Mouse (Mus musculus) liver, embryonic 16.5 days (tissue): Measurements from ENCODE around the gene Cenpj. TPM values are rescaled to one million over a fixed set of nuclear protein-coding genes. Genes with fewer than 3 reads are reported as not detected.

ENCODE experiments used
- ATAC-seq: fragments of 200-750 bp; cut with Nextera tagmentation; 2 replicates; pipeline ENCODE4 v1.8.0; 2017; ENCODE audit warnings: low read depth, mild to moderate bottlenecking, moderate number of reproducible peaks, moderate library complexity
- H3K27ac ChIP-seq: fragments of 300-500 bp; sonication (generic); 2 replicates; pipeline ENCODE4 v1.5.1; 2014; ENCODE audit warnings: mild to moderate bottlenecking, low read length
- H3K27me3 ChIP-seq: fragments of 300-500 bp; sonication (generic); 2 replicates; pipeline ENCODE4 v1.6.1; 2014; ENCODE audit warnings: low read depth, low read length, mixed read lengths; ENCODE audit not compliant: control insufficient read depth, insufficient read depth
- H3K36me3 ChIP-seq: fragments of 300-500 bp; sonication (generic); 2 replicates; pipeline ENCODE4 v1.6.1; 2014; ENCODE audit warnings: mild to moderate bottlenecking; ENCODE audit not compliant: control insufficient read depth, insufficient read depth
- H3K4me1 ChIP-seq: fragments of 300-500 bp; sonication (generic); 2 replicates; pipeline ENCODE4 v1.6.1; 2014; ENCODE audit warnings: low read depth, low read length, mixed read lengths; ENCODE audit not compliant: control insufficient read depth
- H3K4me2 ChIP-seq: fragments of 300-500 bp; sonication (generic); 2 replicates; pipeline ENCODE4 v1.6.1; 2014; ENCODE audit warnings: low read depth, low read length, mixed read lengths
- H3K4me3 ChIP-seq: fragments of 300-500 bp; sonication (generic); 2 replicates; pipeline ENCODE4 v1.5.1; 2014; ENCODE audit warnings: low read depth, mild to moderate bottlenecking, low read length
- H3K9ac ChIP-seq: fragments of 300-500 bp; sonication (generic); 2 replicates; pipeline ENCODE4 v1.6.1; 2014; ENCODE audit warnings: low read depth, low read length
- H3K9me3 ChIP-seq: fragments of 300-500 bp; sonication (generic); replicated peaks from 2 replicates; pipeline ENCODE4 v1.6.1; 2016; ENCODE audit warnings: low read length; ENCODE audit not compliant: control insufficient read depth
- WGBS: fragments of 180-500 bp; shearing (Covaris S2); extraction: QIAGEN DNeasy Blood & Tissue Kit; methylation state at CpG from one replicate; pipeline ENCODE4 v1.1.7; 2014; ENCODE audit not compliant: insufficient replicate concordance; 5-methylcytosine and 5-hydroxymethylcytosine counted together
- polyA plus RNA-seq: library from polyadenylated mRNA; unstranded; fragments of >200 nt; fragmentation: Nextera tagmentation; extraction: Ambion mirVana; gene quantifications from 2 replicates; pipeline ENCODE4 v1.2.1, GENCODE M21; 2015

Gene Cenpj
- polyA plus RNA-seq, 1 experiment from 2014 or later: 4.2 TPM

DNA sequence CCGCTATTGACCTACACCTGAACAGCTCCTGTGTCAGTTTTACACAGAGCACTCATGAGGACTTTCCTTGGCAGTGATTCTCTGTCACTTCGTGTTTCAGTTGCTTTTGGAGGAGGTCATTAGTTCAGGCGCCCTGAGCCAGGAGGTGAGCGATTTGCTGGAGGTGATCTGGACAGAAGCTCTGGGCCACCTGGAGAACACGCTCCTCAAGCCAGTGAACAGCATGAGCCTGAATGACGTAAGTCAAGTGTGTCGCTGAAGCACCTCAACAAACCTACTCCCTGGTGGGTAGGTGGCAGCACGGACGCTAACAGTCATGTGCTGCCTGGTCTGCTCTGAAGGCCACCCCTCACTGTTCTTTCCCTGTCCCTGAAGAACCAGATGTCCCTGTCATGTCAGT, 17.0 kb upstream of the Cenpj start:
- no peak for ATAC-seq
- WGBS: 73% methylated on average over 9 of the region's 9 CpGs

DNA sequence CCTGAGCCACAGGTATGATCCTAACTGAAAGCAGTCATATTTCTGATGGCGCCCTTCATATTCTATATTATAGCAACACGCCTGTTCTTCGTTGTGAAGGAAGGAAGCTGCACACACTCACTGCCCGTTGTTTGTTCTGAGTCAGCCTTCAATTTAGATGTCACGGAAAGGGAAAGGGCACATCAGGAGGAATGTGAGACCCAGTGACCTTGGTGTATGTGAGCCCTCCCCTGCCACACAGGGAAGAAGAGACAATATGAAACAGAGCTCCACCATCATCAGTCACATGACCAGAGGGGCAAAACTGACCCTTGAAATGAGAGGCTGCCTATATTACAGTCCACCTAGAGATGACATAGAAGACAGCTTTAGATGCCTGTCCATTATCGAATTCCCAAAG, 7.1 kb upstream of the Cenpj start:
- no peak overlapping the region for H3K4me3 ChIP-seq
- no peak for ATAC-seq
- H3K4me1 ChIP-seq: no peaks in the 10 kb centered on the region
- no peak overlapping the region for H3K9ac ChIP-seq
- H3K27me3 ChIP-seq: no peaks in the 10 kb centered on the region
- 74% methylated on average over 6 of the region's 6 CpGs for WGBS
- H3K27ac ChIP-seq: no peak overlapping the region
- no peak overlapping the region for H3K4me2 ChIP-seq
- no peaks in the 10 kb centered on the region for H3K9me3 ChIP-seq
- H3K36me3 ChIP-seq: no peaks in the 10 kb centered on the region

More for the DNA sequence above, 17.0 kb upstream of the Cenpj start:
- Histone ChIP-seq H3K27me3 (no peaks in the 10 kb centered on the region), H3K36me3 (no peaks in the 10 kb centered on the region), H3K27ac (no peak overlapping the region), H3K4me3 (no peak overlapping the region), H3K9me3 (no peaks in the 10 kb centered on the region), H3K4me1 (no peaks in the 10 kb centered on the region), H3K4me2 (no peak overlapping the region), H3K9ac (no peak overlapping the region)

DNA sequence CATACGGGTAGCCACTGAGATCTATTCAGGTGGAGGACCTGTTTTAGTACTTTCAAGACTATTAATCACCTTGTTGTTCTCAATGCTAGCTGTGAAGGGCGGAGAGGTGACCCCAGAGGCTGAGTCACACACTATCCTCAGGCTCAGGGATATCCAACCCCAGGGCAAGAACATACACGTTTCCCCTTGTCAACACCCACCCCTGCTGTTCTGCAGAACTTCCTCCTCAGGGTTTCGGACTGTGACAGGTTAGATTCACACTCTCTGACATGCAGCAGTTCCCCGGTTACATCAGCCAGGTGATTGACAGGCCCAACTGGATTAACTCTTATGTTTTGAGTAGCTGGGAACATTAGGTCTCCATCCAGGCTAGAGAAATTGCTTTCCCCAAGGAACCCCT, 5.9 kb upstream of the Cenpj start:
- Histone ChIP-seq H3K4me3 (no peak overlapping the region), H3K9ac (no peak overlapping the region), H3K4me1 (peaks cover 2% of the 10 kb centered on the region; the same call in 1 of the 2 replicates), H3K4me2 (no peak overlapping the region), H3K36me3 (no peaks in the 10 kb centered on the region), H3K27me3 (no peaks in the 10 kb centered on the region), H3K9me3 (no peaks in the 10 kb centered on the region), H3K27ac (no peak overlapping the region)
- WGBS: 38% methylated on average over 5 of the region's 5 CpGs
- no peak for ATAC-seq

DNA sequence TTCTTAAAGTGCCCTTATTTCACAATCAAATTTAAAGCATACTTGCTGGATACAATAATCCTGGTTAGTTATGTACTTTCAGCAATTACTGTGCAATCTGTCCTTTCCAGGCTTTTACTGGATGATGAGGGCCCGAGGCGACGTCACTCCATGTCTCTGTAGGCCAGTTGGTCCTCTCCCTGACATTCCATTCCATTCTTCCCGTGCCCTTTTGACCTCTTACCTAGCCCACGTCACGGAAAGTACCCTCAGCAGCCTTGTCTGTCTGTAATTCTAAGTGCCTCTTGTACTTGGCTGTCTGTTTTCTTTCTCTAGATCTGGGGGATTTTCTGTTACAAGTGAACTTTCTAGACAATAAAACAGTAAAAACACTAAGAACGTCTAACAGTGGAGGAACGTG, 3.8 kb upstream of the Cenpj start:
- Histone ChIP-seq H3K36me3 (no peaks in the 10 kb centered on the region), H3K9me3 (no peaks in the 10 kb centered on the region), H3K4me2 (no peak overlapping the region), H3K27ac (no peak overlapping the region), H3K9ac (no peak overlapping the region), H3K4me3 (no peak overlapping the region), H3K27me3 (no peaks in the 10 kb centered on the region), H3K4me1 (peaks cover 9% of the 10 kb centered on the region)
- ATAC-seq: no peak
- WGBS: 66% methylated on average over 8 of the region's 8 CpGs

DNA sequence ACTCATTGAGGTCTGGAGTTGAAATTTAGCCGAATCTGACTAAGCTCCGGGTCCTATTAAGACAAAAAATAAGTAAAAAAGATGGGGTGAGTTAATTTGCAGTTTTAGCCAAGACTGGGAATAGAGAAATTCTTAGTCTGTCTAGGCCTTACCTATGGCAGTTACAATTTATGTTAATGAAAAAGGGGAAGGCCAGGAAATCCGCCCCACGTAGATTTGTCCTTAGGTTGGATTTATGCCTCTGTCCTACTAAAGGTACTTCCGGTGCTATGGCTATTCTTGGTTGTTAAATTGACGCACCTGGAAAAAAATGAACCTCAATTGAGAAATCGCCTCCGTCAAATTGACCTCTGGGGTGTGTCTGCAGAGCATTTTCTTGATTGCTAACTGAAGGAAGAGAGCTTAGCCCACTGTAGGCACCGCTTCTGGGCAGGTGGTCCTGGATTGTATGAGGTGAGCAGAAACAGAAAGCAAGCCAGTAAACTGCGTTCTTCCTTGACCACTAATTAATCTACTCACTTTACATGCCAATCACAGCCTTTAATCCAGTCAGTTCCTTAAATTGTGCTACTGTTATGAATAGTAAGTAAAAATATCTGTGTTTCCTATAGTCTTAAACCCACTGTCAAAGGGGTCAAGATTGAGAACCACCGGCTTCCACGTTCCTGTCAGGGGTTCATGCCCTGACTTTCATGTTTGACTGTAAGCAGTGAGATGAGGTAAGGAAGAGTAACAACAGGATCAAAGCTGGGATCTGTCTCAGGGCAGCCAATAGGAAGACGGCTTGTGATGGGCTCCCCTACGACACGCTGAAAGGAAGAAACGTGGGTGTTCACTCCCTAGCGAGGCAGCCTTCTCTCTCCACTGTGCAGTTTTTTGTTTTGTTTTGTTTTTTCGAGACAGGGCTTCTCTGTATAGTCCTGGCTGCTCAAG, 1.0 kb upstream of the Cenpj start:
- Histone ChIP-seq H3K36me3 (no peaks in the 10 kb centered on the region), H3K4me1 (peaks cover 12% of the 10 kb centered on the region), H3K27ac (no peak overlapping the region), H3K9me3 (no peaks in the 10 kb centered on the region), H3K27me3 (no peaks in the 10 kb centered on the region), H3K9ac (no peak overlapping the region; the same call in 1 of the 2 replicates), H3K4me2 (peak overlapping the region; percentile 75), H3K4me3 (peak overlapping the region; percentile 70)
- WGBS: 57% methylated on average over 18 of the region's 18 CpGs
- ATAC-seq: no peak

DNA sequence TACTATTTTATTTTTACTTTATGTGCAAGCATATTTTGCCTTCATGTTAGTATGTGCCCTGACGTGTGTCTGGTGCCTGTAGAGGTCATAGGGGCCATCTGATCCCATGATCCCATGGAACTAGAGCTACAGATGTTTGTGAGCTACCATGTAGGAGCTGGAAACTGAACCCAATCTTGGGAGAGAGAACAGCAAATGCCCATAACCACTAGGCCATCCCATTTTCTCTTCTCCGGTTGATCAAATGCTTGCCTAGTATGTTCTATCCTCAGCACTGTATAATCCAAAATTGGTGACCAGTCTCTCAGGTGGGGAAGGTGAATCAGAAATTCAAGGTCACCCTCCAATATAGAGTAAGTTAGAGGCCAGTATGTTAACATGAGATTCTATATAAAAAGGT, 2.7 kb downstream of the Cenpj start:
- Histone ChIP-seq H3K27me3 (no peaks in the 10 kb centered on the region), H3K4me3 (peak overlapping the region; percentile 90), H3K9me3 (no peaks in the 10 kb centered on the region), H3K27ac (no peak overlapping the region), H3K4me1 (peaks cover 24% of the 10 kb centered on the region), H3K4me2 (peak overlapping the region; percentile 62), H3K9ac (peak overlapping the region; percentile 55; the same call in 1 of the 2 replicates), H3K36me3 (no peaks in the 10 kb centered on the region)
- WGBS: 72% methylated on average over 2 of the region's 2 CpGs
- ATAC-seq: no peak

DNA sequence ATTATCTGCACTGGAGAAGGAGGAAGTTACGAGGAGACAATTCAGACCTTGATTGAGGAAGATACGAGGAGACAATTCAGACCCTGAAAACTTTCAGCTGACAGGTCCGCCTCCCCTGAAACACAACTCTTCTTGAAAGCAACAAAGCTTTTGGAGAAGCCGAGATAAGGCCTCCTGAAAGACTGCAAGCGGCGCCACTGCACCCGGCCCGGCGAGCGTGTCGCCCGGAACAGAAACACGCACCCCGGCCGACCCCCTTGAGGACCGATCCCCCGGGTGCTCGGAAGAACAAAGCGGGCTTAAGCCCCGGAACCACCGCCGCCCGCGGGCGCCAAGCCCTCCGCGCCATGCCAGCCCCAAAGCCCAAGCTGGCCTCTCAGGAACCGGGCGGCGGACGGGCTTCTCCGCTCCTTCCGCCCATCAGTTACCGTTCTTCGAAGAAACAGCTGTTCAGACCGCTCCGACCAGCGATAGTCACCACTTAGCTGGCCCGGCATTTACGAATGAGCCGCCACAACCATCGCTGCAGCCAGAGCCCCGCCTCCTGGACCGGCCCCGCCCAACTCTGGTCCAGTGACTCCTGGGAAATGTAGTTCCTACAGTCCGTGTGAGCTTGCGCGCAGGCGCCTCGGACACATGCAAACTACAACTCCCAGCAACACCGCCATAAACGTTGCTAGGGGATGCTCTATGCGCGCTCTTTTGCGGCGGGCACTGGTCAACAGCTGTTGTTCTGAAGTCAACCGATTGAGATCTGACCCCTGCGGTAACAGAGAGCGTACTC, 3.7 kb downstream of the Cenpj start:
- H3K9me3 ChIP-seq: no peaks in the 10 kb centered on the region
- H3K4me1 ChIP-seq: peaks cover 24% of the 10 kb centered on the region
- H3K9ac ChIP-seq: peak overlapping the region; percentile 88
- H3K36me3 ChIP-seq: no peaks in the 10 kb centered on the region
- H3K27ac ChIP-seq: peak overlapping the region; percentile 97
- WGBS: under 1% methylated on average over 59 of the region's 59 CpGs
- peak overlapping the region; percentile 85 for H3K4me2 ChIP-seq
- H3K4me3 ChIP-seq: peak overlapping the region; percentile 90
- no peaks in the 10 kb centered on the region for H3K27me3 ChIP-seq
- peak; percentile 96 for ATAC-seq

DNA sequence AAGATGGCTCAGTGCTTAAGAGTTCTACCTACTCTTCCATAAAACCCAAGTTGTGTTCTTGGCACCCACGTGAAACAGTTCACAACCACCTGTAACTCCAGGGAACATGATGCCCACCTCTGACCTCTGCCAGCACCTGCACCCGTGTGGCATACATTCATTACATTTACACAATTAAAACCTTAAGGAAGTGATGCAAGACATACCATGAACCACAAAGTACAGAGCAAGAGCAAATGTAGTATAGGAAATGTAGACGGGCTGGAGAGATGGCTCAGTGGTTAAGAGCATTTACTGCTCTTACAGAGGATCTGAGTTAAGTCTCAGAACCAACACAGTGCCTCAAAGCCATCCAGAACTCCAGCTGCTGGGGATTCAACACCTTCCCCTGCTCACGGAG, 6.2 kb downstream of the Cenpj start:
- Histone ChIP-seq H3K4me2 (no peak overlapping the region), H3K36me3 (no peaks in the 10 kb centered on the region; the same call in 1 of the 2 replicates), H3K9me3 (no peaks in the 10 kb centered on the region), H3K27me3 (no peaks in the 10 kb centered on the region), H3K9ac (no peak overlapping the region), H3K4me1 (peaks cover 15% of the 10 kb centered on the region), H3K27ac (no peak overlapping the region), H3K4me3 (no peak overlapping the region)
- ATAC-seq: no peak
- WGBS: 54% methylated on average over 4 of the region's 4 CpGs

DNA sequence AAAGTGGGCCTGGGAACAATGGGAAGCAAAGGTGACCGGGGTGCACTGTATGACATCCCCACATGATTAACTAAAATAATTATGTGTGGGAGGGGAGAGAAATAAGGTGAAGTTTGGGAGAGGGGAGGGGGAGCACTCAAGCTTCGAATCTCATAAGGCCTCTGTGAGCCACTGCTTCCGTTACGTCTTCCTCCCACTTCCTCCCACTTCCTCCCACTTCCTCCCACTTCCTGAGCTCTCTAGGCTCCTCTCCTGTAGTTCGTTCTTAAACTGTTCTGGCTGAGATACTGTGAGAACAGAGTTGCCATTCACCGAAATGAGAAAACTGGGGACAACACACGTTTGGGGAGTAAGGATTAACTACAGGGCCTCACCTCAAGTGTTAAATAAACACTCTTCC, 7.7 kb downstream of the Cenpj start:
- WGBS: 33% methylated on average over 7 of the region's 7 CpGs
- Histone ChIP-seq H3K27me3 (no peaks in the 10 kb centered on the region), H3K4me2 (no peak overlapping the region), H3K4me1 (peaks cover 13% of the 10 kb centered on the region), H3K4me3 (no peak overlapping the region), H3K36me3 (peaks cover 9% of the 10 kb centered on the region; the same call in 1 of the 2 replicates), H3K9me3 (no peaks in the 10 kb centered on the region), H3K9ac (no peak overlapping the region), H3K27ac (no peak overlapping the region)
- ATAC-seq: no peak
